Mouse (Mus musculus) hindbrain, postnatal 0 days (tissue): ENCODE results near the gene Ntn1. TPM values are rescaled to one million over a fixed set of nuclear protein-coding genes. Genes with fewer than 3 reads are reported as not detected.

ENCODE experiments used
- ATAC-seq: fragments of 200-750 bp; cut with Nextera tagmentation; 2 replicates; pipeline ENCODE4 v1.8.0; 2017; ENCODE audit warnings: mild to moderate bottlenecking, moderate TSS enrichment, moderate library complexity
- DNase-seq: peaks from one replicate; pipeline ENCODE4 v3.0.0-alpha.2; 2015; ENCODE audit warnings: low spot score
- H3K27ac ChIP-seq: fragments of 300-500 bp; sonication (generic); 2 replicates; pipeline ENCODE4 v1.5.1; 2014; ENCODE audit warnings: mild to moderate bottlenecking
- H3K27me3 ChIP-seq: fragments of 300-500 bp; sonication (generic); 2 replicates; pipeline ENCODE4 v1.6.1; 2014; ENCODE audit warnings: low read length, mixed read lengths; ENCODE audit not compliant: insufficient read depth
- H3K36me3 ChIP-seq: fragments of 300-500 bp; sonication (generic); 2 replicates; pipeline ENCODE4 v1.6.1; 2014; ENCODE audit warnings: low read length, mixed read lengths; ENCODE audit not compliant: insufficient read depth
- H3K4me1 ChIP-seq: fragments of 300-500 bp; sonication (generic); 2 replicates; pipeline ENCODE4 v1.6.1; 2014; ENCODE audit warnings: antibody characterized with exemption, low read length, mixed read lengths; ENCODE audit not compliant: insufficient read depth
- H3K4me2 ChIP-seq: fragments of 300-500 bp; sonication (generic); 2 replicates; pipeline ENCODE4 v1.6.1; 2014; ENCODE audit warnings: low read depth, mild to moderate bottlenecking, low read length, moderate library complexity, mixed read lengths
- H3K4me3 ChIP-seq: fragments of 300-500 bp; sonication (generic); 2 replicates; pipeline ENCODE4 v1.5.1; 2014; ENCODE audit warnings: low read length
- H3K9ac ChIP-seq: fragments of 300-500 bp; sonication (generic); replicated peaks from 2 replicates; pipeline ENCODE4 v1.6.1; 2014; ENCODE audit warnings: mild to moderate bottlenecking, low read length, moderate library complexity, mixed read lengths
- H3K9me3 ChIP-seq: fragments of 300-500 bp; sonication (generic); 2 replicates; pipeline ENCODE4 v1.6.1; 2016; ENCODE audit warnings: low read length, mixed read lengths
- CTCF ChIP-seq: IDR thresholded peaks from 2 replicates; pipeline ENCODE4 v1.5.1; 2016; ENCODE audit warnings: antibody characterized with exemption, control low read depth, low read depth
- WGBS: fragments of 180-500 bp; shearing (Covaris S2); extraction: QIAGEN DNeasy Blood & Tissue Kit; methylation state at CpG from one replicate; pipeline ENCODE4 v1.1.7; 2014; 5-methylcytosine and 5-hydroxymethylcytosine counted together
- polyA plus RNA-seq: library from polyadenylated mRNA; unstranded; fragments of >200 nt; fragmentation: Nextera tagmentation; extraction: Ambion mirVana; gene quantifications from 2 replicates; pipeline ENCODE4 v1.2.1, GENCODE M21; 2015
- total RNA-seq: library from RNA; depleted of rRNA; stranded (reverse); fragments of >200 nt; gene quantifications from 2 replicates; pipeline ENCODE4 v1.2.3, GENCODE M21; 2014

Ntn1 gene
- total and polyA plus RNA-seq, 2 experiments from 2014 or later, result 13.8 to 81.7 TPM

DNA sequence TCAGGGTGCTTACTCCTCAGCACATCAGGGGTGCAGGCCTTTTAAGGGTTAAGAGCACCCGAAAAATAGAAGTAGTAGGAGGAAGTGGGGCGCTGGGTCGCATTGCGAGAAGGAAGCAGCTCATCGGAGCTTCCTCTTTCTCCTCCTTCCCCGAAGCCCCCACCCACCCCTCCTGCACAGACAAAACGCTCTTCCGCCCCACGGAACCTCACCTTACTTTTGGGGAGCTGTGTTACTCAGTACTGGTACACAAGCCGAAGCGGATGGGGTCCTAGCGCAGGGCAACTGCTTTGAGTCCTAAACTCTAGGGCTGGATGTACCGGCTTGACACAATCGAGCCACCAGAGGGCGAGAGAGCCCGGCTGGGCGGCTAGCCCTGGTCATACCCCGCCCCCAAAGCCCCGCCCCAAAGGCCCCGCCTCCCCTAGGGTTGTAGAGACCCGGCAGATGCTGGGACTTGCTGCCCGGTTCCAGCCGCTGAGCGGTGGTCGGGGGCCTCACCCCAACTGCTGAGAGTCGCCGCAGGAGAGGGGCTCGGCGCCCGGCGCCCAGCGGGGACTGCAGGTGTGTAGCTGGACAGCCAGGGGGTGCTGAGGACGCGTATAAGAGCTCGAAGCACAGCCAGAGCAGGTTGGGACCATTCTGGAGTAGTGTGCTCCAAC is 31.2 kb upstream of the Ntn1 start, which contains the start of gene Pik3r5:
Gene Pik3r5, plus strand, starts transcription at position 423 of the 662 bp plus-strand sequence.
- H3K4me2 ChIP-seq, result peak within 1 kb of the TSS; percentile 61
- H3K9ac ChIP-seq, result 0 out of 2 replicates have a peak within 1 kb of the TSS, but pooled peaks have one; percentile 30
- WGBS, result 8% methylated on average over 35 of the region's 35 CpGs
- no peaks in the 10 kb centered on the region for H3K36me3 ChIP-seq
- ATAC-seq (peak; percentile 94), DNase-seq (peak; percentile 87)
- H3K4me3 ChIP-seq, result peak within 1 kb of the TSS; percentile 38
- no peaks in the 10 kb centered on the region for H3K9me3 ChIP-seq
- no peaks in the 10 kb centered on the region; the same call in 1 of the 2 replicates for H3K4me1 ChIP-seq
- peak; percentile 64 for TF ChIP-seq CTCF
- H3K27ac ChIP-seq, result no peak within 1 kb of the TSS
- no peaks in the 10 kb centered on the region; the same call in 1 of the 2 replicates for H3K27me3 ChIP-seq

- Histone ChIP-seq H3K27me3 (no peaks in the 10 kb centered on the region; the same call in 1 of the 2 replicates), H3K4me2 (no peak overlapping the region), H3K4me3 (no peak overlapping the region), H3K9ac (no peak overlapping the region), H3K4me1 (no peaks in the 10 kb centered on the region; the same call in 1 of the 2 replicates), H3K27ac (no peak overlapping the region), H3K9me3 (no peaks in the 10 kb centered on the region), H3K36me3 (no peaks in the 10 kb centered on the region)
- no peak for DNase-seq
- WGBS, result 75% methylated on average over 5 of the region's 5 CpGs
- TF ChIP-seq CTCF, result no peak
- no peak for ATAC-seq
Observed at GRCm38 (mm10) chr11:68430662-68431061, 30.0 kb upstream of the Ntn1 start.

DNA sequence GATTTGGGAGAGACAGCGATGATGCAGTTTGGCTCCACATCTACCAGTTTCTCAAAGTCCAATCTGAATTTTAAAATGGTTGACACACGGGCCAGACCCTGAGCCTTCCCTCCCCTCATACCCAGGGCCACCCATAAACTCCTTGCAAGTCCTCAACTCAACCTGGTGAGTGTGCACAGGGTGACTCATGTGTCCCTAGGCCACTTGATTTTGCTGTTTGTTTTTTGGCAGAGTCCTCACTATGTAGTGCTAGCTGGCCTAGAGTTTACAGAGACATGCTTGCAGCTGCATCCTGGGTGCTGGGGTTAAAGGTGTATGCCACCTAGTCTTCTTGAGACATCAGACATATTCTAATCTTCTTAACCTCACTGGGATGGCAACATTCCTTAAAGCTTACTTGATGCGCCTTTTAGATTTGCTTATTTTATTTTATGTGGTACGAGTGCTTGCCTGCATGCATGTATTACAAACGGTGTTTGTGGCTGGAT is 26.5 kb upstream of the Ntn1 start:
- Histone ChIP-seq H3K9me3 (no peaks in the 10 kb centered on the region), H3K27me3 (no peaks in the 10 kb centered on the region; the same call in 1 of the 2 replicates), H3K27ac (no peak overlapping the region), H3K36me3 (no peaks in the 10 kb centered on the region), H3K4me1 (no peaks in the 10 kb centered on the region), H3K4me2 (no peak overlapping the region), H3K4me3 (no peak overlapping the region), H3K9ac (no peak overlapping the region)
- ATAC-seq (no peak), DNase-seq (no peak)
- TF ChIP-seq CTCF, result no peak
- WGBS, result 80% methylated on average over 5 of the region's 5 CpGs

DNA sequence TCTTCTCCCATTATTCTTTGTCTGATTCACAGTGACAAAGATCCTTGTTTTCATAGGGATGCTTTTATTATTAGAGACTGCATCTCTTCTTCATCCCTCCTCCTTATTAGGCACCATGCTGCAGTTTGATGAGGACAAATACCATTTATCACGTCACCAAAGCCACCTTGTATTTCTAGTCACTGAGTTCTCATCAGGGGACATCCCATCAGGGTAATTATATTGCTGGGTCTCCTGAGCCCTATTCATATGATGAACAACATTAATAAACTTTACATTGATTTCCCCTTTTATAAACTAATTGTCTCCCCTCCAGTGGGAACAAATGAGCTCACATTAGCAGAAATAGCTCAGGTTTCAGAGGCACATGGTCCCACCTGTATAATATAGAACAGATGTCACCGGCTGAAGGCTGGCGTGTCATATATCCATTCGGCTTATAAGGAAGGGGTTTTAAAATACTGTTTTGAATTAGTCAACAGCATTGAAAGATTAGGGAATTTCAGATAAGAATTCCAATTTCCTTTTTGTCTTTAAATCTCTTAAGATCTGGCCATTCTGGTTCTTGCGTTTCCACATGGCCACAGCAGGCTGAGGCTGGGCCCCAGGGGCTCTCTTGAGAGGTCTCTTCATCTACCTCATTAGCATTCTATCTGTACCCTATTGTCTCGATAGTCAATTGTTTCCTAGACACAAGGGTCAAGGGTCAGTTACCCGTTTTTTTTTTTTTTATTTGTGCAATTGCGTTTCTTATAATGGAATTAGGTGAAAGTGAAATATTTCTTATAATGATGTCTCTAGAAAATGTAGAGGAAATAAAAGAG is 25.1 kb upstream of the Ntn1 start:
- no peaks in the 10 kb centered on the region for H3K27me3 ChIP-seq
- no peak for TF ChIP-seq CTCF
- no peak overlapping the region for H3K4me2 ChIP-seq
- H3K4me3 ChIP-seq, result no peak overlapping the region
- DNase-seq, result no peak
- H3K9ac ChIP-seq, result no peak overlapping the region
- ATAC-seq, result no peak
- H3K27ac ChIP-seq, result no peak overlapping the region
- no peaks in the 10 kb centered on the region for H3K9me3 ChIP-seq
- no peaks in the 10 kb centered on the region for H3K4me1 ChIP-seq
- H3K36me3 ChIP-seq, result no peaks in the 10 kb centered on the region
- 33% methylated on average over 8 of the region's 8 CpGs for WGBS

DNA sequence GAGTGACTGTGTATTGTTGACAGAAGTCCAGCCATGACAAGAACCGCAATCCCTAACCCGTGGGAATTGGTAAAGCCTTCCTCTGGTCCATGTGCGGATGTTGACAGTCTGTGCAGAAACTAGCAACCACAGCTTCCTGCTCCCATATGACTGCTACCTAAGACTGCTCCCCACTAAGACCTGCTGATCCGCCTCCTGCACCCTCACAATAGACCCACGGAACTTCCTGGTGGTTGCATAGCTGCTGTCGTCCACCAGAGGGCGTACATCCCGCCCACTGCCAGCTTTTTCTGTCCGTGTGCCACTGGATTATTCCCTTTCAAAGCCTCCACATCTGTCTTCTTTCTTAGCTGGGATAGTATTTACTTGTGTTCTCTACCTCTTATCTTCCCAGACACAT is 17.2 kb upstream of the Ntn1 start:
- H3K4me1 ChIP-seq, result no peaks in the 10 kb centered on the region
- no peak overlapping the region for H3K4me2 ChIP-seq
- 38% methylated on average over 9 of the region's 9 CpGs for WGBS
- H3K4me3 ChIP-seq, result no peak overlapping the region
- TF ChIP-seq CTCF, result peak; percentile 82
- no peaks in the 10 kb centered on the region for H3K36me3 ChIP-seq
- DNase-seq (peak; percentile 25), ATAC-seq (no peak)
- H3K9me3 ChIP-seq, result peaks cover 3% of the 10 kb centered on the region; the same call in 1 of the 2 replicates
- no peak overlapping the region for H3K27ac ChIP-seq
- no peaks in the 10 kb centered on the region for H3K27me3 ChIP-seq
- H3K9ac ChIP-seq, result no peak overlapping the region

DNA sequence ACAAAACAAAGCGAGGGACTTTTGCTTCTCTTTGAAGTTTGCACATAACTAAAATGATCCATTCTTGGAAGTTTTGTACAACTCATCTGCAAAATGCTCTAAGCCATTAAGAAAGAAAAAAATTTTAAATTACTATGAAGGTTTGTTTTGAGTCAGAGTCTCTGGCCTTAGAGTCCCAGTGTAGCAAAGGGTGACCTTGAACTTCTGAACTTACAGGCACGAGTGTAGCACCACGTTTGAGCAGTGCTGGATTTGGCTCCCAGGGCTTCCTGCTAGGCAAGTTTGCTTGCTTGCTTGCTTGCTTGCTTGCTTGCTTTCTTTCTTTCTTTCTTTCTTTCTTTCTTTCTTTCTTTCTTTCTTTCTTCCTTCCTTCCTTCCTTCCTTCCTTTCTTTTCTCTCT is 16.4 kb upstream of the Ntn1 start:
- Histone ChIP-seq H3K27me3 (no peaks in the 10 kb centered on the region), H3K4me2 (no peak overlapping the region), H3K9me3 (peaks cover 3% of the 10 kb centered on the region; the same call in 1 of the 2 replicates), H3K9ac (no peak overlapping the region), H3K4me3 (no peak overlapping the region), H3K4me1 (no peaks in the 10 kb centered on the region), H3K27ac (no peak overlapping the region), H3K36me3 (no peaks in the 10 kb centered on the region)
- ATAC-seq (no peak), DNase-seq (no peak)
- no peak for TF ChIP-seq CTCF
- WGBS, result 49% methylated on average over 3 of the region's 3 CpGs
